Mouse (Mus musculus): Measurements from ENCODE around the gene C8a.

Gene C8a

DNA sequence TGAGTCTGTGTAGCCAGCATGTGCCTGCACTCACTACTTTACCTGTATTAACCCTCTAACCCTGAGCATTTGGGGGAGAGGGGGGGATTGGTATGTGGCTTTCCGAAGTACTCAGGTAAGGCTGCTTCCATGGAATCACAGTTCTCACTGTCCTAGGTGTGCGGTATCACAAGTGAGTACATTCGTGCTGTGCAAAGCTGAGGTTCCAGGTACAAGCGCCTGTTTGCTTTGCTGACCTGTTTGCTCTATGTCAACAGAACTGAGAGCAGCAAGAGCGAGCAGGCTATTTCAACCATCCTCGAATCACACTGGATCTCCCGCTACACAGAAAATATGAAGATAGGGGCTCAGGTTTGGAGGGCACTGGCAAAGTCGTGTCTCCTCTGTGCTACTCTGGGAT is 110.1 kb downstream of the C8a start, which contains the start of gene C8b:
TSS of gene C8b (plus strand) at position 253 of the 400 bp plus-strand sequence.
- no peak for DNase-seq
